Mouse (Mus musculus): ENCODE measurements at regions not wholly inside any gene's neighbourhood (a gene's known extent, or its start where the extent isn't known, plus 50 kb on each side); places are given as distances from the start of the nearest gene placed in this dataset.

DNA sequence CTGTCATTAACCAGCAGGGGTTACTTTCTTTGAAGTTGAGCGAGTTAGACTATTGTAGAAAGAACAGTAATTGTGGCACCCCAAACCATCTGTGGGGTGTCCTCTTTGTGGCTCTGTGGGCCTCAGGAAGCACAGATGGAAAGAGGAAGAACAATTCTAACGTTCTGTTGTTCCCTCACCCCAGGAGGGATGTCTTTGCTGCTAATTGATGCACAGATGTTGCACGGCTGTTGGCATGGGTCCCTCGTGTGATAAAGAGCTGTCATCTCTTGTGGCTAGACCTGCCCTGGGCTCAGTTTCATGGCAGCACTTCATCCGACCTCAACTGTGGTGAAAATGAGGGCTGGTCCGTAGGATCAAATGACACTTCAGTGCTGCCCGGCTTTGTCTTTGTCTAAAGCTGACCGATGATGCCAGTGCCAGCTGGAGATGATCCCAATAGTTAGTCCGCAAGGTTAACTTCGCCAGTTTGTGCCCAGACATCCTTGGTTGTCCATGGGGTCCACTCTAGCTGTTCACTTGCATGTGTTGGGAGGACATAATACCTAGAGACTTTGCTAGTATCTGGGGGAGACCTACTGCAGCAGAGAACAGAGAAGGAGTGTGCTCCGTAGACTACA, 241.1 kb upstream of the Cxcr4 start:
- no peak for TF ChIP-seq CTCF (IDR thresholded peaks at IDR 0.05; ENCODE audit: borderline replicate concordance, insufficient read depth, low read length)
- no peak for TF ChIP-seq POLR2A (IDR thresholded peaks at IDR 0.05; ENCODE audit: low read depth, low read length)
